Mouse (Mus musculus) heart, postnatal 10 days (tissue): Measurements from ENCODE around the gene Tiam2. TPM values are rescaled to one million over a fixed set of nuclear protein-coding genes. Genes with fewer than 3 reads are reported as not detected.

Source experiments
- DNase-seq, 2 experiments: peaks; one replicate each; pipeline ENCODE4 v3.0.0; 2021
- intact Hi-C: fragments of 180-260 bp; cut with DNase I; formaldehyde crosslinking; loops from one replicate; pipeline ENCODE4 v1.15.1; 2025
- total RNA-seq, 2 experiments: library from RNA; stranded (reverse); gene quantifications; 2 replicates each; pipeline ENCODE4 v1.2.3; 2021

Tiam2 gene
- total RNA-seq, 2 experiments from 2014 or later, result 5.2 to 5.7 TPM

GRCm38 (mm10) chr17:3379753-3380588 is 53.6 kb downstream of the Tiam2 start:
- no peak for DNase-seq
- intact Hi-C loops, result no loop called here

DNA sequence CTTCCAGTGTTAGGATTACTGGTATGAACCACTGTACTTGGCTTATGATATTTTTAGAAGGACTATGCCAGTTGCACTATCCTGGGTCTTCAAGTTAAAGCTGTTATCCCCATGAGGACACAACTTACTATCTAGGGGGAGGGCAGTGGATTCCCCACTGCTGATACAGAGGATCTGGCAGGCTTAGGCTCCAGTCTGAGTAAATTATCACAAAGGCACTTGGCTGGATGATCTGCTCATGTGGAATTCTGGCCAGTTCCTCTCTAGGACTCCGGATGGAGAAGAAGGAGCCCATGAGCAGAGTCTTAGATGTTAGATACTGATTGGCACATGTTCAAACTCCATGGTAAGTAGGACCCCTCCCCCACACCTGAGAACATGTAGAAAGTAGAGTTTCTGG is 59.0 kb downstream of the Tiam2 start:
- no peak for DNase-seq
- intact Hi-C loops, result no loop called here

DNA sequence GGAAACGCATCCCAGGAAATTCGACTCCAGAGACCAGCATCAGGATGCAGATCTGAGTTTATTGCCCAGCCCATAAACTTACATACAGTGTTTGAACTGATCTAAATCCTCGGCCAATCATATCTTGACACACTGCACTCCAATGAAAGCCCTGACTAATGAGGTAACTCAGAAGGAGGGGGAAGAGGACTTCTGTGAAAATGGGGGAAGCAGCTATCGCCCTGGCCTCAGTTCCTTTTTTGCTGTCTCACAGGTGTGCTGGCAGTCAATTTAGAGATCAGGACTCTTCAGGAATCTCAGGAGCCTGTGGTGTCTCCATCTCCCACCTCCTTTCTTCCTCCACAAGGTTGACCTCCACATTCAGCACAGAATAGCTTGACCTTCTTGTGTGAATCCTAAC is 61.4 kb downstream of the Tiam2 start:
- intact Hi-C loops, result no loop called here
- no peak for DNase-seq

DNA sequence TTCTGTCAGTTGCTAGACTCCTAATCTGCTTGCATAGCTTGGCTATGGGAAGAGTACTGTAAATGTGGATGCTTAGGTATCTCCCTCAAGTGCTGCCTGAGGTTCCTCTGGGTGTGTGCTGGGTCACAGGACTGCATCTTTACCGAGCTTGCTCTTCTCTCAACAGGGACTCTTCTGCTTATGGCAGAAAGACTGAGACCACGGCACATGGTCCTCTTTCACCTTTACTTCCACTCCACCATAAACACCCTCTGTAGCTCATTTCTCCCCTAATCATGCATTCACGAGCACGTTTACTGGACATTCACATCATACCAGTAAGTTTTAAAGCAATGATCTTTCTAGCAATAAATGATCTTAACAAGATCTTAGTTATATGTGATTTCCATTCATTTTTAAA is 63.4 kb downstream of the Tiam2 start:
- intact Hi-C loops, result no loop called here

DNA sequence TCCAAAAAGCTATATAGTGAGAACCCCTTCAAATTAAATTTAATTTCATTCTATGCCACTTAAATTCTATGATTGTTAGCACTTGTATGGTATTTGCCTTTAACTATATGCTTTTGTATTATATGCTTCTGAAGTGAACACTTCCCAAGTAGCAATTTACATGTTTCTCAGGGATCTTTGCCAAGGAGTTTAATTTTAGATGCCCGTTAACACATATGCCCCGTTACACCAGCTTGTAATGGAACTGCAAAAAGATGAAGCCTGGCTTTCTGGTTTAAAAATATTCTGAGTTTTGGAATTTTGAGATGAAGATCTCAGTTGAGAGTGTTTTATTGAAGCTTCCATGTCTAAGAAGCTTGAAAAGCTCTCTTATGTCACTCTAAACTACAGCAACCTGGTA is 67.6 kb downstream of the Tiam2 start:
- intact Hi-C loops, result no loop called here

More for the DNA sequence above, 63.4 kb downstream of the Tiam2 start:
- DNase-seq, result no peak

DNA sequence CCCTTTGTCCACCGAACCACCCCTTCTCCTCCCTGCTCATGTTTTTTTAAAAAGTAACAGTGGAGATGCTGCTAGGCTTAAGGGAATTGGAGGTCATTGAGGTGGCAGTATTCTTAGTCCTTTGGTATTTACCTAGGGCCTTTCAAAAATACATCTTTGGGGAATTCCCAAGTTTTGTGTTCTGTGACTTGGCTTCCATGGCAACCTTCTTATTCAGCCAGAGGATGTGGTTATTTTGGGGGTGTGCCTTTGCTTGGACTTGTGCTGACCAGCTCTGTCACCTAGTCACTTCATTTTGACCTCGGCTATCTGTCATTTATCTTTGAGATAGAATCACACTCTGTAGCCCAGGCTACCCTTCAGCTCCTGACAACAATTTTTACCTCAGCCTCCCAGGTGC is 68.6 kb downstream of the Tiam2 start:
- intact Hi-C loops, result no loop called here

More for the DNA sequence above, 67.6 kb downstream of the Tiam2 start:
- DNase-seq, result no peak

DNA sequence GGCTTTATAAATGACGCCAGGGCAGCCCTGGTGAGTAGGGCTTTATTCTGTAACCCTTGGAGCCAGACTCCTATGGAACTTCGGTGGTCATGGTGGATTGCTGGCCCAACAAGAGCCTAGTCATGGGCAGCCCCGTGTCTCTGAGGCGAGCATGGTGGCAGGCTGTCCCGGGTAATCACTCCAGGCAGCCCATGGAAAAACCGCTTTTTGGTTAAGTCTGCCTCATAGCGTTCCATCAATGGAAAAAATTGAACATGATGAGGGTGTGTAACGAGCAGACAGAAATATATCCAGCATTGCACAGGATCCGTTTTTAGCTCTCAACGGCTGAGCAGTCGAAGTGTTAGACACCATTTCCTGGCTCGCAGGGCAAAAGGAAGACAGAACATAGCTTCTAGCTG is 70.5 kb downstream of the Tiam2 start:
- DNase-seq, result no peak
- intact Hi-C loops, result no loop called here

More for the DNA sequence above, 68.6 kb downstream of the Tiam2 start:
- DNase-seq, result no peak

DNA sequence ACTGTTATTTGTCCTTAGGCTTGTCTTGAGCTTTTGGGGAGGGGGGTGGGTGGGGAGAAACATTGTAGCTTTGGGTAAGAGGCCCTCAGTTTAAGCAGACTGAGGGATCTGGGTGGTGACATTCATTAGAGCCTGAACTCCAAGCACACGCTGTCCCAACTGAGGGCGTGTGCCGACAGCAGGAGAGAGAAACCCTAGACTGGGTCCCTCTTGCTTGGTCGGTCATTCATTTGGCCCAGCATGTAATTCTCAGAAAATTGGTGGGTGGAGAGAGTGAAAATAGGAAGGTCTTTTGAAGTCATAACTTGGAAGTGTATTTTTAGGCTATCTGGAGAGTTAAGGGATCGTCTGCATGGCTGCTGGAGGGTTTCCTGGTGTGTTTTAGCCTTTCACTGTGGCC is 71.5 kb downstream of the Tiam2 start:
- peak; percentile 13 to 15 for DNase-seq
- intact Hi-C loops, result no loop called here

DNA sequence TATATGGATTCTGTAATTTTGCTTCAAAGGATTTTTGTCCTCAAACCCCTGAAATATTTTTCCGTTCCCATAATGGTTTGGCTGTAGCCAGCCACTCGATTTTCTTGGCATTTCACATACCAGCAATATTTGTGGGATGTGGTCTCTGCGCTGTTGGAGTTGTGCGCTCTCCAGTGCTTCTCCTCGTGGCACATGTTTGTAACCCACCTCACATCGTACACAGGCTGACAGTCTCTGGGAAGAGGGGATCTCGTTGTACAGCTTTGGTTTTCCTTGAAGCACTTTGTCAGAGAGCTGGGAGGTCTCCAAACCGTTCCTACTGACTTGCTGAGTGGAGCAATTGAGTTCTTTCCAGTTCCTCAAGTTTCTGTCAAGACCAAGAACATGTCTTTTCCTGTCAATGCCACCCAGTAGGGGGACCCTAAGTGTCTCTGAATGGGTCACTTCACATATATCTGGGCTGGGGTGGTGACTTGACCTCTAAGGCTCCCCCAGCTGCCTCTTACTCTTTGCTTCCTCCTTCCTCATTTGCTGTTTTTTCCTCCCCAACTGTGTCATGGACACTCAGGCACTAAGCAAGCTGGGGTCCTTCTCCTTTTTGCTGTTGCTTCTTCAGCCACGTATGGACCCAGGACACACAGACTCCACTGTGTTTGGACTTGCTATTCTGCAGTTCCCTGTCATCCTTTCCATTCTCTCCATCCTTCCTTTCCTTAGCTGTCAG is 79.1 kb downstream of the Tiam2 start:
- no peak for DNase-seq
- intact Hi-C loops, result no loop called here

GRCm38 (mm10) chr17:3407051-3407450 is 80.7 kb downstream of the Tiam2 start:
- intact Hi-C loops, result no loop called here
- no peak for DNase-seq

- intact Hi-C loops, result no loop called here
- DNase-seq, result no peak
These were observed 83.9 kb downstream of the Tiam2 start for GRCm38 (mm10) chr17:3410307-3410706.

GRCm38 (mm10) chr17:3412771-3413170 is 86.4 kb downstream of the Tiam2 start:
- intact Hi-C loops, result no loop called here

DNA sequence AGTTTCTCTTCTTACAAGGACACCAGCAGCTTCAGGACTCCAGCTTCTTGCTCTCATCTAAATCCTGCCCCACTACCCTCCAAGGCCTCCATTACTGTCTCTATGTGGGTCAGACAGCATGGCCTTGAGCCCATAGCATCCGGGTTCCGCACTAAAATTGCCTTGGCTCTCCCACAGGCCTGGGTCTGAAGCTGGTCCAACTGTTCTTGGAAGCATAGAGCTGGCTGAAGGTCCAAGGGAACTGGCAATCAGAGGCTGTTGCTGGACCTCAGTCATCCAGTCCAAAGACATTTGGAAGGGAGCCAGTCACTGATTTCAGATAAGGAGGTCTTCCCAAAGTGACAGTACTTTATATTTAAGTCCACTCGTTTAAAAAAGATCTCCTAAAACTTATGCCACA is 89.2 kb downstream of the Tiam2 start:
- DNase-seq, result peak; percentile 68 to 72
- intact Hi-C loops, result no loop called here

More at GRCm38 (mm10) chr17:3412771-3413170, 86.4 kb downstream of the Tiam2 start:
- no peak for DNase-seq

- intact Hi-C loops, result no loop called here
- no peak for DNase-seq
These were observed 90.0 kb downstream of the Tiam2 start for GRCm38 (mm10) chr17:3416401-3416800.

DNA sequence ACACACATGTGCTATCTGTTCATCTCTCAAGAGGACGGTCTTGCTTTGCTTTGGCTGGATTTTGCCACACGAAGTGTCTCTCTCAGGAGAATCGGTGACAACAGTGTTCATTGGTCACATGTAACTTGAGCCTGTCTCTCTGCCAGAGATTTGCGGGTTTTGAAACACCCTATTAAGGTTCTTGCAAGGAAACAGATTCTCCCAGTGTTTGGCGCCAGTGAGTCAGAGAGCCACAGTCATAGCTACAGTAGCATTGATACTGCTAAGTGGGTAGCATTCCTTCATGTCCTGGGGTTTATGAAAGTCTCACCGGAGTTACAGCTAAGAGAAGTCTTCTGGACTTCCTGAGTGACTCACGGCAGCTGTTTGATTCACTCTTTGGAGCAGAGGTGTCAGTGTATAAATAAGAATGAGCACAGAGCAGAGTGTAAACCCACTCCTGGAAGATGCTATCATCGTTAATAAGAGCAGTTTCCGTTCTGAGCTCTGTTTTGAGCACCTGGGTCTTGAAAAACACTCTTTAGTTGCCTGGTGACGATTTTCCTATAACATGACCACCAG is 93.1 kb downstream of the Tiam2 start:
- intact Hi-C loops, result no loop called here
- DNase-seq, result no peak

- intact Hi-C loops, result no loop called here
These were observed 93.8 kb downstream of the Tiam2 start for GRCm38 (mm10) chr17:3420148-3420547.

GRCm38 (mm10) chr17:3423416-3423815 is 97.0 kb downstream of the Tiam2 start:
- DNase-seq, result peak in 1 of 2 experiments; percentile 23
- intact Hi-C loops, result no loop called here

More at GRCm38 (mm10) chr17:3420148-3420547, 93.8 kb downstream of the Tiam2 start:
- DNase-seq, result no peak

- no peak for DNase-seq
- intact Hi-C loops, result no loop called here
These were observed 102.3 kb downstream of the Tiam2 start for GRCm38 (mm10) chr17:3428659-3429058.

GRCm38 (mm10) chr17:3432590-3433498 is 106.5 kb downstream of the Tiam2 start:
- no peak for DNase-seq
- intact Hi-C loops, result no loop called here

DNA sequence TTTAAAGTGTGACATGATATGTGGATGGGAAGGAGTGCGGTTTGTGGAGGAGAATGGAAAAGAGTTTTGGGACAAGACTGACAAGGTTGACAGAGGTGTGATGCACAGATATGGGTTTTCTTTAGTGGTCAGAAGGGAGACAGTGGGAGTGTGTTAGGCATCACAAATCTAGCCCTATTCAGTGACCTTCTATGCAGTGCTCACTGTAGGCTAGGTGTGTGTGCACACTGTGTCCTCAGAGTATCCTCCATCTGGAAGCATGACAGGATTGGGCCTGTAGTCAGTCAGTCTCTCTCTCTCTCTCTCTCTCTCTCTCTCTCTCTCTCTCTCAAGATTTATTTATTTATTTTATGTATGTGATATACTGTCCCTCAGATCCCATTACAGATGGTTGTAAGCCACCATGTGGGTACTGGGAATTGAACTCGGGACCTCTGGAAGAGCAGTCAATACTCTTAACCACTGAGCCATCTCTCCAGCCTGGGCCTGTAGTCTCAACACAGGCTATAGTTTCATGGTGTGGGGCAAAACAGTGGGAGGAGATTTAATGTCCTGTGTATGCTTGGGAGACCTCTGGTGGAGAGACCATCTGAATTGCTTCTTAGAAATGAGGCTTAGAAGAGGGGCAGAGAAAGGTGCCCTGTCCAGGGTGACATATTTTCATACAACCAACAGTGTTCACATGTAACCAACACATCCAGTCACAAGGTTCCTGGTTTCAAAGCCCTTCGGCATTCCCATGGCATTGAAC is 107.3 kb downstream of the Tiam2 start:
- no peak for DNase-seq
- intact Hi-C loops, result no loop called here
